Mouse (Mus musculus) ovary, postnatal 36 days (tissue): ENCODE results near the gene C1qtnf4.

ENCODE experiments used
- DNase-seq: peaks from one replicate; pipeline ENCODE4 v3.0.0; 2022; ENCODE audit warnings: low spot score, mixed read lengths

Gene C1qtnf4

GRCm38 (mm10) chr2:90885218-90886041 lies at the start of gene C1qtnf4:
C1qtnf4 (plus strand) TSS chr2:90885860.
- DNase-seq = no peak

- no peak for DNase-seq
Observed at GRCm38 (mm10) chr2:90838621-90839020, 47.0 kb upstream of the C1qtnf4 start.

GRCm38 (mm10) chr2:90843666-90844065 lies 42.0 kb upstream of the C1qtnf4 start:
- DNase-seq = no peak

- no peak for DNase-seq
Observed at GRCm38 (mm10) chr2:90844262-90844661, 41.4 kb upstream of the C1qtnf4 start.

GRCm38 (mm10) chr2:90845234-90845633 lies 40.4 kb upstream of the C1qtnf4 start:
- DNase-seq = no peak

- peak; percentile 15 for DNase-seq
Observed at GRCm38 (mm10) chr2:90846171-90846570, 39.5 kb upstream of the C1qtnf4 start.

- DNase-seq = no peak
Observed at GRCm38 (mm10) chr2:90846597-90846954, 39.1 kb upstream of the C1qtnf4 start.

- DNase-seq = peak; percentile 99
Observed at GRCm38 (mm10) chr2:90846955-90847680, 38.5 kb upstream of the C1qtnf4 start, which contains the start of gene Mtch2. Mtch2 (plus strand) TSS chr2:90847155.

- no peak for DNase-seq
Observed at GRCm38 (mm10) chr2:90847681-90848050, 38.0 kb upstream of the C1qtnf4 start.

- no peak for DNase-seq
Observed at GRCm38 (mm10) chr2:90848331-90848730, 37.3 kb upstream of the C1qtnf4 start.

GRCm38 (mm10) chr2:90850401-90850800 lies 35.3 kb upstream of the C1qtnf4 start:
- DNase-seq = no peak

GRCm38 (mm10) chr2:90861486-90861885 lies 24.2 kb upstream of the C1qtnf4 start:
- DNase-seq = no peak

GRCm38 (mm10) chr2:90864184-90864583 lies 21.5 kb upstream of the C1qtnf4 start:
- DNase-seq = no peak

- peak; percentile 77 for DNase-seq
Observed at GRCm38 (mm10) chr2:90866524-90866923, 19.1 kb upstream of the C1qtnf4 start.

GRCm38 (mm10) chr2:90870136-90870601 lies 15.5 kb upstream of the C1qtnf4 start:
- DNase-seq = peak; percentile 29

- no peak for DNase-seq
Observed at GRCm38 (mm10) chr2:90871180-90871961, 14.3 kb upstream of the C1qtnf4 start.

- no peak for DNase-seq
Observed at GRCm38 (mm10) chr2:90874025-90874424, 11.6 kb upstream of the C1qtnf4 start.

- DNase-seq = no peak
Observed at GRCm38 (mm10) chr2:90875239-90875638, 10.4 kb upstream of the C1qtnf4 start.

GRCm38 (mm10) chr2:90877584-90878259 lies 7.9 kb upstream of the C1qtnf4 start:
- no peak for DNase-seq

- no peak for DNase-seq
Observed at GRCm38 (mm10) chr2:90879419-90879818, 6.2 kb upstream of the C1qtnf4 start.

- no peak for DNase-seq
Observed at GRCm38 (mm10) chr2:90880144-90880785, 5.4 kb upstream of the C1qtnf4 start.
